In genomic region chr12:91638351-91638750, GRCm38 (mm10) we compare ENCODE assay signal across 15 mouse cellular contexts. TPM values are rescaled to one million over a fixed set of nuclear protein-coding genes. Genes with fewer than 3 reads are reported as not detected.
DNase-seq lines count a peak whose midpoint lies in the region; ATAC-seq and TF ChIP-seq lines count a peak whose summit lies in the region.
"Had no signal": no experiment of that assay in that cellular context is flagged by ENCODE, and none has a peak within 500 bp of the region (broad histone marks: within the 10 kb centered on the region; RNA-seq: fewer than 3 reads in every experiment).

No protein-coding gene starts in this region.

- TF ChIP-seq CTCF in hindbrain, postnatal 0 days (IDR thresholded peaks at IDR 0.05; ENCODE audit: low read depth): no peak
- TF ChIP-seq CTCF in midbrain, postnatal 0 days (IDR thresholded peaks at IDR 0.05): no peak

- DNase-seq in adrenal gland, postnatal 10 days: peak; percentile 51
- DNase-seq in adrenal gland, postnatal 4 days (ENCODE audit: low spot score in 2 of 2): no peak
- DNase-seq in hindbrain, postnatal 0 days (ENCODE audit: low spot score): peak; percentile 41
- DNase-seq in midbrain, postnatal 0 days (ENCODE audit: low spot score): peak; percentile 23
- peak; percentile 15 for DNase-seq in ovary, postnatal 36 days (ENCODE audit: low spot score)
- DNase-seq in spleen, postnatal 10 days (ENCODE audit: low spot score in 2 of 2): no peak
- DNase-seq: cerebellum, adult 9-11 months; thymus, postnatal 14 days had no signal

- H3K27ac ChIP-seq in hindbrain, postnatal 0 days: no peak overlapping the region
- no peak overlapping the region for H3K27ac ChIP-seq in hindbrain, embryonic 13.5 days
- no peak overlapping the region for H3K27ac ChIP-seq in midbrain, postnatal 0 days (ENCODE audit: low read depth, low read length)
- H3K27ac ChIP-seq in midbrain, embryonic 16.5 days (ENCODE audit: low read length): no peak overlapping the region
- H3K27ac ChIP-seq: embryonic facial prominence, embryonic 13.5 days; hindbrain, embryonic 14.5 days; limb, embryonic 12.5 days; neural tube, embryonic 15.5 days had no signal

- no peak for ATAC-seq in hindbrain, postnatal 0 days
- no peak for ATAC-seq in hindbrain, embryonic 13.5 days (ENCODE audit: low FRiP score)
- no peak for ATAC-seq in midbrain, postnatal 0 days (ENCODE audit: low FRiP score)
- no peak for ATAC-seq in midbrain, embryonic 16.5 days

- no peak overlapping the region for H3K9ac ChIP-seq in hindbrain, postnatal 0 days (replicated peaks; ENCODE audit: low read length)
- no peak overlapping the region for H3K9ac ChIP-seq in hindbrain, embryonic 13.5 days
- no peak overlapping the region for H3K9ac ChIP-seq in midbrain, postnatal 0 days (replicated peaks; ENCODE audit: low read length, poor library complexity, severe bottlenecking)
- no peak overlapping the region for H3K9ac ChIP-seq in midbrain, embryonic 16.5 days (ENCODE audit: low read depth, low read length)
- H3K9ac ChIP-seq: embryonic facial prominence, embryonic 13.5 days; hindbrain, embryonic 14.5 days; limb, embryonic 12.5 days; neural tube, embryonic 15.5 days had no signal

- no peaks in the 10 kb centered on the region for H3K36me3 ChIP-seq in hindbrain, postnatal 0 days (ENCODE audit: insufficient read depth, low read length)
- peaks cover 2% of the 10 kb centered on the region; the same call in 1 of the 2 replicates for H3K36me3 ChIP-seq in hindbrain, embryonic 13.5 days
- no peaks in the 10 kb centered on the region for H3K36me3 ChIP-seq in midbrain, postnatal 0 days (ENCODE audit: insufficient read depth, low read length)
- no peaks in the 10 kb centered on the region for H3K36me3 ChIP-seq in midbrain, embryonic 16.5 days (ENCODE audit: control insufficient read depth, insufficient read depth, low read length)
- H3K36me3 ChIP-seq: embryonic facial prominence, embryonic 13.5 days; limb, embryonic 12.5 days; neural tube, embryonic 15.5 days had no signal

- peaks cover 8% of the 10 kb centered on the region for H3K4me1 ChIP-seq in hindbrain, postnatal 0 days (ENCODE audit: insufficient read depth, low read length)
- peaks cover 20% of the 10 kb centered on the region for H3K4me1 ChIP-seq in hindbrain, embryonic 13.5 days (replicated peaks)
- 0 out of 2 replicates have a peak, but pooled peaks cover 8% of the 10 kb centered on the region for H3K4me1 ChIP-seq in midbrain, postnatal 0 days (ENCODE audit: insufficient read depth, low read length)
- H3K4me1 ChIP-seq in midbrain, embryonic 16.5 days (ENCODE audit: control insufficient read depth, insufficient read depth, low read length): peaks cover 17% of the 10 kb centered on the region

- H3K4me2 ChIP-seq in hindbrain, postnatal 0 days (ENCODE audit: low read depth, low read length): no peak overlapping the region
- H3K4me2 ChIP-seq in hindbrain, embryonic 13.5 days: no peak overlapping the region
- no peak overlapping the region for H3K4me2 ChIP-seq in midbrain, postnatal 0 days (ENCODE audit: low read depth, low read length, poor library complexity, severe bottlenecking)
- H3K4me2 ChIP-seq in midbrain, embryonic 16.5 days (ENCODE audit: low read length): no peak overlapping the region
- H3K4me2 ChIP-seq: embryonic facial prominence, embryonic 13.5 days; hindbrain, embryonic 14.5 days; limb, embryonic 12.5 days; midbrain, embryonic 11.5 days; neural tube, embryonic 15.5 days had no signal

- 74% methylated on average over 3 of the region's 3 CpGs for WGBS in hindbrain, postnatal 0 days
- 83% methylated on average over 3 of the region's 3 CpGs for WGBS in hindbrain, embryonic 13.5 days
- WGBS in midbrain, postnatal 0 days: 69% methylated on average over 3 of the region's 3 CpGs
- WGBS in midbrain, embryonic 16.5 days: 86% methylated on average over 3 of the region's 3 CpGs

- H3K9me3 ChIP-seq in hindbrain, postnatal 0 days (ENCODE audit: low read length): no peaks in the 10 kb centered on the region
- H3K9me3 ChIP-seq in hindbrain, embryonic 13.5 days: no peaks in the 10 kb centered on the region
- H3K9me3 ChIP-seq in midbrain, postnatal 0 days (ENCODE audit: low read length): no peaks in the 10 kb centered on the region
- no peaks in the 10 kb centered on the region for H3K9me3 ChIP-seq in midbrain, embryonic 16.5 days (replicated peaks; ENCODE audit: control insufficient read depth, low read length, poor library complexity, severe bottlenecking)
- H3K9me3 ChIP-seq: embryonic facial prominence, embryonic 13.5 days; neural tube, embryonic 15.5 days had no signal

- no peaks in the 10 kb centered on the region for H3K27me3 ChIP-seq in hindbrain, postnatal 0 days (ENCODE audit: insufficient read depth, low read length)
- no peaks in the 10 kb centered on the region for H3K27me3 ChIP-seq in hindbrain, embryonic 13.5 days
- no peaks in the 10 kb centered on the region for H3K27me3 ChIP-seq in midbrain, postnatal 0 days (ENCODE audit: insufficient read depth, low read length)
- no peaks in the 10 kb centered on the region for H3K27me3 ChIP-seq in midbrain, embryonic 16.5 days (ENCODE audit: control insufficient read depth, insufficient read depth, low read depth, low read length)
- H3K27me3 ChIP-seq: embryonic facial prominence, embryonic 13.5 days; limb, embryonic 12.5 days; neural tube, embryonic 15.5 days had no signal

- no peak overlapping the region for H3K4me3 ChIP-seq in hindbrain, postnatal 0 days (ENCODE audit: low read length)
- H3K4me3 ChIP-seq in hindbrain, embryonic 13.5 days: no peak overlapping the region
- no peak overlapping the region for H3K4me3 ChIP-seq in midbrain, postnatal 0 days (ENCODE audit: low read depth, low read length)
- no peak overlapping the region for H3K4me3 ChIP-seq in midbrain, embryonic 16.5 days (ENCODE audit: low read depth, low read length)
- H3K4me3 ChIP-seq: embryonic facial prominence, embryonic 13.5 days; limb, embryonic 12.5 days; neural tube, embryonic 15.5 days had no signal

RNA-seq across cellular contexts. Expression of gene Gtf2a1, which starts 48.1 kb away (rescaled TPM):
- total RNA-seq in adrenal gland, postnatal 10 days (2021): 10 to 100 TPM; 39.9 to 41.9 TPM
- total RNA-seq in adrenal gland, postnatal 4 days (2021): 10 to 100 TPM; 46.8 to 48.2 TPM
- total RNA-seq in hindbrain, postnatal 0 days (2014; rRNA removed): 25.0 and 25.6 TPM in 2 replicates
- polyA plus RNA-seq in hindbrain, postnatal 0 days (2015; fragmentation: Nextera tagmentation; extraction: Ambion mirVana): 35.2 and 35.9 TPM in 2 replicates
- polyA plus RNA-seq in hindbrain, embryonic 13.5 days (2015; fragmentation: Nextera tagmentation; extraction: Ambion mirVana): 74.1 and 77.0 TPM in 2 replicates
- 28.4 and 37.7 TPM in 2 replicates for total RNA-seq in midbrain, postnatal 0 days (2014; rRNA removed)
- 32.6 and 34.0 TPM in 2 replicates for polyA plus RNA-seq in midbrain, postnatal 0 days (2015; fragmentation: Nextera tagmentation; extraction: Ambion mirVana)
- polyA plus RNA-seq in midbrain, embryonic 16.5 days (2015; fragmentation: Nextera tagmentation; extraction: Ambion mirVana): 68.0 and 72.2 TPM in 2 replicates

Comparison
In these comparisons a context has a peak if more than half of its experiments do, and no peak if none do; other contexts are left out.
1. DNase-seq: peak in adrenal gland, postnatal 10 days (single experiment), hindbrain, postnatal 0 days (single experiment), midbrain, postnatal 0 days (single experiment) and ovary, postnatal 36 days (single experiment); none in adrenal gland, postnatal 4 days (0 of 2) and spleen, postnatal 10 days (0 of 2).